Mouse (Mus musculus) kidney, embryonic 14.5 days (tissue): Measurements from ENCODE around the gene Ppp1r15a. TPM values are rescaled to one million over a fixed set of nuclear protein-coding genes. Genes with fewer than 3 reads are reported as not detected.
A peak's percentile ranks its signal among the peaks of the same experiment; 100 is the strongest.
"Not testable (repeated sequence)": the region's sequence is repeated elsewhere in the genome, so short reads cannot be mapped to it uniquely, and the experiment has no call there.

Experiments used
- ATAC-seq: fragments of 200-750 bp; cut with Nextera tagmentation; 2 replicates; pipeline ENCODE4 v1.8.0; 2017; ENCODE audit warnings: moderate number of reproducible peaks, mild to moderate bottlenecking, moderate TSS enrichment, moderate library complexity; ENCODE audit not compliant: low FRiP score, low TSS enrichment
- H3K27ac ChIP-seq: fragments of 300-500 bp; sonication (generic); 2 replicates; pipeline ENCODE4 v1.5.1; 2014; ENCODE audit warnings: low read depth, mild to moderate bottlenecking, low read length, moderate library complexity, mixed read lengths
- H3K27me3 ChIP-seq: fragments of 300-500 bp; sonication (generic); 2 replicates; pipeline ENCODE4 v1.6.1; 2014; ENCODE audit warnings: mild to moderate bottlenecking, low read length; ENCODE audit not compliant: control insufficient read depth, insufficient read depth
- H3K36me3 ChIP-seq: fragments of 300-500 bp; sonication (generic); 2 replicates; pipeline ENCODE4 v1.6.1; 2014; ENCODE audit warnings: low read length, mixed read lengths; ENCODE audit not compliant: control insufficient read depth, insufficient read depth
- H3K4me1 ChIP-seq: fragments of 300-500 bp; sonication (generic); 2 replicates; pipeline ENCODE4 v1.6.1; 2014; ENCODE audit warnings: low read length, mixed read lengths; ENCODE audit not compliant: control insufficient read depth, insufficient read depth
- H3K4me2 ChIP-seq: fragments of 300-500 bp; sonication (generic); replicated peaks from 2 replicates; pipeline ENCODE4 v1.6.1; 2014; ENCODE audit warnings: low read depth, mild to moderate bottlenecking, low read length
- H3K4me3 ChIP-seq: fragments of 300-500 bp; sonication (generic); 2 replicates; pipeline ENCODE4 v1.5.1; 2014; ENCODE audit warnings: mild to moderate bottlenecking, low read length
- H3K9ac ChIP-seq: fragments of 300-500 bp; sonication (generic); 2 replicates; pipeline ENCODE4 v1.6.1; 2014; ENCODE audit warnings: low read depth, mild to moderate bottlenecking, low read length, moderate library complexity
- H3K9me3 ChIP-seq: fragments of 300-500 bp; sonication (generic); 2 replicates; pipeline ENCODE4 v1.6.1; 2016; ENCODE audit warnings: low read length; ENCODE audit not compliant: control insufficient read depth
- WGBS: fragments of 180-500 bp; shearing (Covaris S2); extraction: QIAGEN DNeasy Blood & Tissue Kit; methylation state at CpG from one replicate; pipeline ENCODE4 v1.1.7; 2014; 5-methylcytosine and 5-hydroxymethylcytosine counted together
- polyA plus RNA-seq: library from polyadenylated mRNA; unstranded; fragments of >200 nt; fragmentation: Nextera tagmentation; extraction: Ambion mirVana; gene quantifications from 2 replicates; pipeline ENCODE4 v1.2.1, GENCODE M21; 2014

Ppp1r15a gene
- polyA plus RNA-seq, 1 experiment from 2014 or later = 15.7 TPM

DNA sequence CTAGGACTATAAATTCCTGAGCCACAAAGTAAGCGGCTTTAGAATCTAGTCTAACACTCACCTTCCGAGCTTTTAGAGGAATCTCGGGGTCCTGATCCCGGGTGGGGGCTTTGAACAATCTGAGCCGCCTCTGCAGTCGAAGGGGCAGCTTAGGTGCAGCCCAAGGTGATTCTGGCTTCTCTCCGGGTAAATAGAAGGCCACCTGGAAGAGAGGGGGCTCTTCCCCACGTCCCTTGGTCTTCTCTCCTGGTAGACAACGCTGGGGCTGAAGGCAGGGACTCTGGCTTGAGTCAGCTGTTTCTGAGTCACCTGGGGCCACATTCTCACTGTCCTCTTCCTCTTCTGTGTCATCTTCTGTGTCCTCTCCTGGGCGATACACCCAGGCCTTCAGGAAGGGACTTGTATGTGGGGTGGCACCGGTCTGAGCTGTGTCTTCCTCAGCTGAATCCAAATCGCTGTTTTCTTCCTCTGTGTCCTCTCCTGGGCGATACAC is 2.3 kb downstream of the Ppp1r15a start:
- Histone ChIP-seq H3K36me3 (peaks cover 7% of the 10 kb centered on the region; the same call in 1 of the 2 replicates), H3K9ac (peak overlapping the region; percentile 32; the same call in 1 of the 2 replicates), H3K4me2 (0 out of 2 replicates have a peak overlapping the region, but pooled peaks have one; percentile 5), H3K9me3 (no peaks in the 10 kb centered on the region), H3K27me3 (no peaks in the 10 kb centered on the region), H3K4me3 (no peak overlapping the region; the same call in 1 of the 2 replicates), H3K27ac (no peak overlapping the region), H3K4me1 (peaks cover 21% of the 10 kb centered on the region)
- ATAC-seq = no peak
- 79% methylated on average over 13 of the region's 13 CpGs for WGBS

DNA sequence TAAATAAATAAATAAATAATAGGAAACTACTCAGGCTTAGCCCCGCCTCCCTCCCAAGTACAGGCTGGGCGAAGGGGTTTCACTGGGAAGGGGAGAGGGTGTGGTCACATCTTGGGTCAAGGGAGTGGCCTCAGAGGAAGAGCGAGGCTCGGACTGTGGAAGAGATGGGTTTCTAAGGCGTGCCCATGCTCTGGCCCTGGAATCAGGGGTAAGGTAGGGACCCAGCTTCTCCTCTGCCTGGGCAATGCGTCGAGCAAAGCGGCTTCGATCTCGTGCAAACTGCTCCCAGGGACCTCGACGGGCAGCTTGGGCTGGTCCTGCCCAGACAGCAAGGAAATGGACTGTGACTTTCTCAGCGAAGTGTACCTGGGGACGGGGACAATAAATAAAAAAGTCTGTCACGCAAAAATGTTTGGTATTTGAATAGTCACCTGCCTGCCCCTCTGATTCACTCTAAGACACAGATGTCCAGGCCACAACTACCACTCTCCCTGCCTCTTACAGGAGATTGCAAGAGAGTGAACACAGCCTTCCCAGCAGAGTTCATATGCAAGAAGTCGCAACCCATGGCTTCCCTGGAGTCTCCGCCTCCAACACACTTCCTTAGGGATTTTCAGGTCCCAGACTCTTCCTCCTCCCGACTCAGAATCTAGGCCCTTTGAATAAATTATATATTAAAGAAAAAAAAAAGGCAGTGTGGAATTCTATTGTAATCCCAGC is 3.0 kb downstream of the Ppp1r15a start:
- H3K27ac ChIP-seq = no peak overlapping the region
- H3K4me1 ChIP-seq = peaks cover 21% of the 10 kb centered on the region
- peaks cover 7% of the 10 kb centered on the region; the same call in 1 of the 2 replicates for H3K36me3 ChIP-seq
- 0 out of 2 replicates have a peak overlapping the region, but pooled peaks have one; percentile 5 for H3K4me2 ChIP-seq
- WGBS = 60% methylated on average over 18 of the region's 18 CpGs
- ATAC-seq = no peak
- H3K4me3 ChIP-seq = no peak overlapping the region; the same call in 1 of the 2 replicates
- H3K9ac ChIP-seq = 0 out of 2 replicates have a peak overlapping the region, but pooled peaks have one; percentile 32
- no peaks in the 10 kb centered on the region for H3K27me3 ChIP-seq
- no peaks in the 10 kb centered on the region for H3K9me3 ChIP-seq

GRCm38 (mm10) chr7:45522194-45522752 is 3.8 kb downstream of the Ppp1r15a start:
- WGBS = 61% methylated on average over 16 of the region's 16 CpGs
- Histone ChIP-seq H3K36me3 (peaks cover 7% of the 10 kb centered on the region; the same call in 1 of the 2 replicates), H3K4me3 (peak overlapping the region; percentile 53), H3K27me3 (no peaks in the 10 kb centered on the region), H3K9ac (peak overlapping the region; percentile 55; the same call in 1 of the 2 replicates), H3K4me1 (peaks cover 21% of the 10 kb centered on the region), H3K9me3 (no peaks in the 10 kb centered on the region), H3K4me2 (peak overlapping the region; percentile 45), H3K27ac (no peak overlapping the region)
- ATAC-seq = no peak; the same call in 1 of the 2 replicates

GRCm38 (mm10) chr7:45521728-45522184 is 4.3 kb downstream of the Ppp1r15a start:
- Histone ChIP-seq H3K4me1 (peaks cover 21% of the 10 kb centered on the region), H3K27me3 (no peaks in the 10 kb centered on the region), H3K4me2 (peak overlapping the region; percentile 45), H3K9ac (peak overlapping the region; percentile 55), H3K9me3 (no peaks in the 10 kb centered on the region), H3K4me3 (peak overlapping the region; percentile 53), H3K27ac (peak overlapping the region; percentile 78; the same call in 1 of the 2 replicates), H3K36me3 (peaks cover 7% of the 10 kb centered on the region; the same call in 1 of the 2 replicates)
- WGBS = 2% methylated on average over 28 of the region's 28 CpGs
- peak; percentile 61 for ATAC-seq

- Histone ChIP-seq H3K27me3 (no peaks in the 10 kb centered on the region), H3K4me3 (no peak overlapping the region), H3K9ac (no peak overlapping the region), H3K9me3 (no peaks in the 10 kb centered on the region), H3K36me3 (peaks cover 7% of the 10 kb centered on the region; the same call in 1 of the 2 replicates), H3K4me2 (no peak overlapping the region), H3K4me1 (peaks cover 21% of the 10 kb centered on the region), H3K27ac (no peak overlapping the region)
- 92% methylated on average over 7 of the region's 7 CpGs for WGBS
- no peak for ATAC-seq
These were observed 5.5 kb downstream of the Ppp1r15a start for GRCm38 (mm10) chr7:45520605-45521004.

GRCm38 (mm10) chr7:45519345-45520120 is 6.5 kb downstream of the Ppp1r15a start:
- Histone ChIP-seq H3K9me3 (no peaks in the 10 kb centered on the region), H3K4me3 (no peak overlapping the region), H3K36me3 (peaks cover 6% of the 10 kb centered on the region; the same call in 1 of the 2 replicates), H3K27me3 (no peaks in the 10 kb centered on the region), H3K9ac (no peak overlapping the region), H3K27ac (no peak overlapping the region), H3K4me1 (peaks cover 17% of the 10 kb centered on the region), H3K4me2 (no peak overlapping the region)
- no peak for ATAC-seq
- WGBS = 67% methylated on average over 8 of the region's 8 CpGs

GRCm38 (mm10) chr7:45518618-45519017 is 7.5 kb downstream of the Ppp1r15a start:
- H3K9ac ChIP-seq = no peak overlapping the region
- H3K4me2 ChIP-seq = no peak overlapping the region
- H3K9me3 ChIP-seq = no peaks in the 10 kb centered on the region
- peaks cover 13% of the 10 kb centered on the region for H3K4me1 ChIP-seq
- no peak overlapping the region for H3K27ac ChIP-seq
- ATAC-seq = no peak
- H3K27me3 ChIP-seq = no peaks in the 10 kb centered on the region
- no peak overlapping the region for H3K4me3 ChIP-seq
- WGBS = 91% methylated on average over 16 of the region's 16 CpGs
- H3K36me3 ChIP-seq = peaks cover 2% of the 10 kb centered on the region; the same call in 1 of the 2 replicates

DNA sequence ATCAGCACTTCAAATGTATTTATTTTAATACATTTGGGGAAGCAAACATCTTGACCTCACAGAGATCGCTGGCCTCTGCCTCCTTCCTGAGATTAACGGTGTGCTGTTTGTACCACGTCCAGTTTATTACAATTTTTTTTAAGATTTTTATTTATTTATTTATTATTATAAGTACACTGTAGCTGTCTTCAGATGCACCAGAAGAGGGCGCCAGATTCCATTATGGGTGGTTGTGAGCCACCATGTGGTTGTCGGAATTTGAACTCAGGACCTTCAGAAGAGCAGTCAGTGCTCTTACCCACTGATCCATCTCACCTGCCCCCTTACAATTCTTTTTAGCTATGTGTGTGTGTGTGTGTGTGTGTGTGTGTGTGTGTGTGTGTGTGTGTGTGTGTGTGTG is 9.2 kb downstream of the Ppp1r15a start:
- WGBS = 77% methylated on average over 5 of the region's 5 CpGs
- H3K9ac ChIP-seq, H3K4me1 ChIP-seq, H3K4me2 ChIP-seq, H3K27me3 ChIP-seq, H3K27ac ChIP-seq, H3K36me3 ChIP-seq, H3K4me3 ChIP-seq, H3K9me3 ChIP-seq, ATAC-seq: not testable (repeated sequence)
